Mouse (Mus musculus) left cerebral cortex, postnatal 25 days (tissue): Measurements from ENCODE around the gene Cby3. TPM values are rescaled to one million over a fixed set of nuclear protein-coding genes. Genes with fewer than 3 reads are reported as not detected.
"Not testable (repeated sequence)": the region's sequence is repeated elsewhere in the genome, so short reads cannot be mapped to it uniquely, and the experiment has no call there.

ENCODE experiments used
- DNase-seq, 2 experiments: peaks; one replicate each; pipeline ENCODE4 v3.0.0; 2022; ENCODE audit warnings: low spot score in 2 of 2, mixed read lengths in 1 of 2
- intact Hi-C: fragments of 180-260 bp; cut with DNase I; formaldehyde crosslinking; loops from one replicate; pipeline ENCODE4 v1.15.1; 2025
- total RNA-seq, 2 experiments: library from RNA; stranded (reverse); gene quantifications; 2 replicates each; pipeline ENCODE4 v1.2.3; 2021

Cby3 gene
- total RNA-seq, result under 1 TPM in 1 of 2 experiments, not detected in 1; 0.50 TPM

GRCm38 (mm10) chr11:50354162-50354561 lies at the start of gene Cby3:
Cby3 (plus strand) TSS chr11:50354462.
- no peak for DNase-seq
- intact Hi-C loops, result no loop called here

- intact Hi-C loops, result no loop called here
- no peak for DNase-seq
Observed at GRCm38 (mm10) chr11:50312803-50313202, 41.5 kb upstream of the Cby3 start.

- intact Hi-C loops, DNase-seq: not testable (repeated sequence)
Observed at GRCm38 (mm10) chr11:50319343-50319742, 34.9 kb upstream of the Cby3 start.

GRCm38 (mm10) chr11:50321239-50321638 lies 33.0 kb upstream of the Cby3 start:
- DNase-seq, result no peak
- intact Hi-C loops, result no loop called here

- intact Hi-C loops, result no loop called here
- DNase-seq, result no peak
Observed at GRCm38 (mm10) chr11:50322345-50322744, 31.9 kb upstream of the Cby3 start.

- DNase-seq, result no peak
- intact Hi-C loops, result loop anchor here (2.0 kb wide), 1 partner anchor 35 kb away; no protein-coding TSS in a partner anchor
Observed at GRCm38 (mm10) chr11:50323843-50324242, 30.4 kb upstream of the Cby3 start.

- DNase-seq, result no peak
- intact Hi-C loops, result loop anchor here (2.0 kb wide), 1 partner anchor 34 kb away; no protein-coding TSS in a partner anchor
Observed at GRCm38 (mm10) chr11:50324751-50325471, 29.4 kb upstream of the Cby3 start.

- intact Hi-C loops, result loop anchor here (2.0 kb wide), 1 partner anchor 33 kb away; no protein-coding TSS in a partner anchor
- DNase-seq, result peak; percentile 99 to 100
Observed at GRCm38 (mm10) chr11:50325496-50326301, 28.6 kb upstream of the Cby3 start, which contains the start of gene Canx. Canx (minus strand) TSS chr11:50325673.

GRCm38 (mm10) chr11:50326302-50326966 lies 27.8 kb upstream of the Cby3 start:
- peak in 1 of 2 experiments; percentile 21 for DNase-seq
- intact Hi-C loops, result no loop called here

- intact Hi-C loops, result no loop called here
- no peak for DNase-seq
Observed at GRCm38 (mm10) chr11:50328075-50328625, 26.1 kb upstream of the Cby3 start.

- DNase-seq, result no peak
- intact Hi-C loops, result no loop called here
Observed at GRCm38 (mm10) chr11:50329378-50329777, 24.9 kb upstream of the Cby3 start.

- no peak for DNase-seq
- intact Hi-C loops, result no loop called here
Observed at GRCm38 (mm10) chr11:50333181-50333580, 21.1 kb upstream of the Cby3 start.

- intact Hi-C loops, result no loop called here
- DNase-seq, result no peak
Observed at GRCm38 (mm10) chr11:50336126-50336525, 18.1 kb upstream of the Cby3 start.

- intact Hi-C loops, result no loop called here
- no peak for DNase-seq
Observed at GRCm38 (mm10) chr11:50336891-50337290, 17.4 kb upstream of the Cby3 start.

GRCm38 (mm10) chr11:50345486-50345885 lies 8.8 kb upstream of the Cby3 start:
- DNase-seq, result no peak
- intact Hi-C loops, result no loop called here

GRCm38 (mm10) chr11:50346256-50347032 lies 7.8 kb upstream of the Cby3 start:
- intact Hi-C loops, result no loop called here
- no peak for DNase-seq

GRCm38 (mm10) chr11:50352177-50352576 lies 2.1 kb upstream of the Cby3 start:
- intact Hi-C loops, result no loop called here
- no peak for DNase-seq

- no peak for DNase-seq
- intact Hi-C loops, result no loop called here
Observed at GRCm38 (mm10) chr11:50354851-50355250, 589 bp downstream of the Cby3 start.

GRCm38 (mm10) chr11:50355395-50355794 lies 1.1 kb downstream of the Cby3 start:
- DNase-seq, result no peak
- intact Hi-C loops, result no loop called here
